ENCODE assay signal across 28 mouse cellular contexts in the genomic region with DNA sequence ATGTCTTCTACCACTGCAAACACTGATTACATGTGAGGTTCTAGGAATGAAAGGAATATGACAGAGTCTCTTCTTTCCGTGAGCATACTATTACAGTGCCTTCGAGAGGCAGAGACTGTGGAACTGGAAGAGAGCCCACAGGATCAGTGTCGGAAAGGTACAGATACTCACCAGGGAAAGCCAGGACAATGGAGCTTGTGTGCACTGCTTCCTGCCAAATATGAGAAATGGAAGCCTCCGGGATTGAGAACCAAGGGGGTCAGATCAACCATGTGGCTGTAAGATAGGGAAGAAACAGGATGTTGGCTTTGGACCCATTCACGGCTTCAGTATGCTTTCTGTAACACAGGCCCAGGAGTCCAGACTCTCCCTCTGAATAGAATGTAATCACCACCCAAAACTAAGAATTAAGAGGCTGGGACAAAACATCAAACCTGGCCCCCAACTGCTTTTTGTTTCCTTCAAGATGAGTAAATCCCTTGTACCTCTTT. TPM values are rescaled to one million over a fixed set of nuclear protein-coding genes. Genes with fewer than 3 reads are reported as not detected.
DNase-seq lines count a peak whose midpoint lies in the region; ATAC-seq and TF ChIP-seq lines count a peak whose summit lies in the region.
"Had no signal": no experiment of that assay in that cellular context is flagged by ENCODE, and none has a peak within 500 bp of the region (broad histone marks: within the 10 kb centered on the region; RNA-seq: fewer than 3 reads in every experiment).

No protein-coding gene starts in this region.

- peak overlapping the region; percentile 84 for H3K27ac ChIP-seq in heart, embryonic 13.5 days (replicated peaks)
- peak overlapping the region; percentile 47 for H3K27ac ChIP-seq in heart, embryonic 16.5 days (ENCODE audit: low read length)
- no peak overlapping the region for H3K27ac ChIP-seq in heart, adult 2 months
- H3K27ac ChIP-seq: embryonic facial prominence, embryonic 10.5 days; embryonic facial prominence, embryonic 13.5 days; forebrain, embryonic 12.5 days; forebrain, embryonic 15.5 days; hindbrain, embryonic 10.5 days; hindbrain, embryonic 13.5 days; intestine, embryonic 15.5 days; kidney, embryonic 15.5 days had no signal

- no peak for TF ChIP-seq EP300 in heart, adult 2 months (IDR thresholded peaks at IDR 0.05; ENCODE audit: insufficient read depth, low read depth, low read length)

- H3K4me3 ChIP-seq in heart, embryonic 13.5 days, result no peak overlapping the region
- no peak overlapping the region for H3K4me3 ChIP-seq in heart, embryonic 16.5 days (ENCODE audit: low read length)
- no peak overlapping the region for H3K4me3 ChIP-seq in heart, adult 2 months
- H3K4me3 ChIP-seq: embryonic facial prominence, embryonic 10.5 days; embryonic facial prominence, embryonic 13.5 days; erythroblast, embryonic 14.5 days; forebrain, embryonic 12.5 days; forebrain, embryonic 15.5 days; hindbrain, embryonic 10.5 days; hindbrain, embryonic 13.5 days; intestine, embryonic 15.5 days; kidney, embryonic 15.5 days had no signal

- no peak overlapping the region for H3K4me2 ChIP-seq in heart, embryonic 13.5 days
- H3K4me2 ChIP-seq in heart, embryonic 16.5 days (ENCODE audit: low read depth, low read length), result no peak overlapping the region
- H3K4me2 ChIP-seq: embryonic facial prominence, embryonic 13.5 days; forebrain, embryonic 12.5 days; forebrain, embryonic 15.5 days; hindbrain, embryonic 13.5 days; intestine, embryonic 15.5 days; kidney, embryonic 15.5 days had no signal

- no peak for TF ChIP-seq POLR2A in heart, adult 2 months (IDR thresholded peaks at IDR 0.05; ENCODE audit: insufficient read depth, low read depth, low read length)

- WGBS in heart, embryonic 13.5 days, result 79% methylated on average over 5 of the region's 5 CpGs
- WGBS in heart, embryonic 16.5 days, result 75% methylated on average over 5 of the region's 5 CpGs
- 44% methylated on average over 5 of the region's 5 CpGs for WGBS in heart, adult 2 months

- peaks cover 76% of the 10 kb centered on the region for H3K36me3 ChIP-seq in heart, embryonic 13.5 days
- H3K36me3 ChIP-seq in heart, embryonic 16.5 days (ENCODE audit: control insufficient read depth, insufficient read depth), result peaks cover 6% of the 10 kb centered on the region
- no peaks in the 10 kb centered on the region for H3K36me3 ChIP-seq in heart, adult 2 months (ENCODE audit: control insufficient read depth, insufficient read depth, low read length)

- TF ChIP-seq CTCF in heart, adult 2 months (IDR thresholded peaks at IDR 0.05), result no peak

- DNase-seq in heart, adult 11 months, result peak; percentile 91
- DNase-seq in heart, adult 8-10 months (ENCODE audit: low spot score), result no peak
- DNase-seq in heart, postnatal 25 days (ENCODE audit: low spot score), result no peak
- DNase-seq in heart, adult 2 months, result no peak
- DNase-seq: adrenal gland, adult 8-10 months; adrenal gland, postnatal 25 days; cerebellum, adult 11-12 months; cerebellum, adult 8-10 months; cerebellum, postnatal 10 days; cerebellum, postnatal 36 days; embryo, embryonic 11 days; gastrocnemius, postnatal 25 days; kidney, adult 11 months; kidney, adult 8-10 months had no signal

- H3K27me3 ChIP-seq in heart, embryonic 13.5 days (replicated peaks), result no peaks in the 10 kb centered on the region
- H3K27me3 ChIP-seq in heart, embryonic 16.5 days (ENCODE audit: control insufficient read depth, insufficient read depth, low read length), result no peaks in the 10 kb centered on the region
- no peaks in the 10 kb centered on the region for H3K27me3 ChIP-seq in heart, adult 2 months (ENCODE audit: control insufficient read depth, insufficient read depth, low read length)
- H3K27me3 ChIP-seq: embryonic facial prominence, embryonic 13.5 days; forebrain, embryonic 12.5 days; forebrain, embryonic 15.5 days; hindbrain, embryonic 13.5 days; intestine, embryonic 15.5 days; kidney, embryonic 15.5 days had no signal

- H3K9me3 ChIP-seq in heart, embryonic 13.5 days, result no peaks in the 10 kb centered on the region
- no peaks in the 10 kb centered on the region for H3K9me3 ChIP-seq in heart, embryonic 16.5 days (replicated peaks; ENCODE audit: control insufficient read depth, low read length)
- H3K9me3 ChIP-seq: embryonic facial prominence, embryonic 10.5 days; embryonic facial prominence, embryonic 13.5 days; forebrain, embryonic 12.5 days; forebrain, embryonic 15.5 days; hindbrain, embryonic 10.5 days; hindbrain, embryonic 13.5 days; intestine, embryonic 15.5 days; kidney, embryonic 15.5 days had no signal

- no peak overlapping the region for H3K9ac ChIP-seq in heart, embryonic 13.5 days
- H3K9ac ChIP-seq in heart, embryonic 16.5 days (ENCODE audit: low read length), result no peak overlapping the region
- no peak overlapping the region for H3K9ac ChIP-seq in heart, adult 2 months (ENCODE audit: low read depth, low read length)
- H3K9ac ChIP-seq: embryonic facial prominence, embryonic 13.5 days; forebrain, embryonic 12.5 days; forebrain, embryonic 15.5 days; hindbrain, embryonic 13.5 days; intestine, embryonic 15.5 days; kidney, embryonic 15.5 days had no signal

- ATAC-seq in heart, embryonic 13.5 days (ENCODE audit: extremely low read depth, insufficient number of reproducible peaks, low FRiP score, low TSS enrichment), result peak; percentile 48; the same call in 1 of the 2 replicates
- peak; percentile 62; the same call in 1 of the 2 replicates for ATAC-seq in heart, embryonic 16.5 days (replicated peaks; ENCODE audit: extremely low read depth, insufficient read depth, low FRiP score)
- ATAC-seq: activated CD4-positive, CD25-positive, alpha-beta regulatory T cell, adult 4 months; forebrain, embryonic 15.5 days; hindbrain, embryonic 16.5 days; intestine, embryonic 15.5 days had no signal

- intact Hi-C loops in heart, postnatal 25 days (cut with DNase I), result no loop called here
- intact Hi-C loops in heart, adult 2 months (cut with DNase I), result no loop called here

- H3K4me1 ChIP-seq in heart, embryonic 13.5 days, result no peaks in the 10 kb centered on the region
- no peaks in the 10 kb centered on the region for H3K4me1 ChIP-seq in heart, embryonic 16.5 days (ENCODE audit: control insufficient read depth, insufficient read depth, low read length)
- H3K4me1 ChIP-seq in heart, adult 2 months (ENCODE audit: control insufficient read depth, insufficient read depth, low read length), result no peaks in the 10 kb centered on the region
- H3K4me1 ChIP-seq: intestine, embryonic 15.5 days had no signal

- H3K79me2 ChIP-seq in heart, adult 2 months (replicated peaks; ENCODE audit: control insufficient read depth, insufficient read depth, low read length), result no peaks in the 10 kb centered on the region

RNA-seq across cellular contexts. Expression of a gene that starts 6.3 kb away (rescaled TPM):
- total RNA-seq in heart, adult 8-10 months (2022), result 10 to 100 TPM; 36.2 to 39.6 (median 38.1) TPM
- 99.4 and 109 TPM in 2 replicates for polyA plus RNA-seq in heart, embryonic 13.5 days (2015; fragmentation: Nextera tagmentation; extraction: Ambion mirVana)
- 10 to 100 TPM; 33.7 to 38.6 TPM for total RNA-seq in heart, postnatal 25 days (2021)
- 102 and 111 TPM in 2 replicates for polyA plus RNA-seq in heart, embryonic 16.5 days (2015; fragmentation: Nextera tagmentation; extraction: Ambion mirVana)
- total RNA-seq in heart, adult 2 months (2021), result 10 to 100 TPM; 33.1 to 39.1 TPM
- 49.3 and 77.6 TPM in 2 replicates for polyA plus RNA-seq in heart, adult 2 months (2012; rRNA removed)

RNA-seq across cellular contexts. Expression of a gene that starts 7.6 kb away (rescaled TPM):
- total RNA-seq in heart, adult 8-10 months (2022), result not detected
- polyA plus RNA-seq in heart, embryonic 13.5 days (2015; fragmentation: Nextera tagmentation; extraction: Ambion mirVana), result 29.2 and 30.6 TPM in 2 replicates
- not detected for total RNA-seq in heart, postnatal 25 days (2021)
- polyA plus RNA-seq in heart, embryonic 16.5 days (2015; fragmentation: Nextera tagmentation; extraction: Ambion mirVana), result 16.6 and 19.6 TPM in 2 replicates
- total RNA-seq in heart, adult 2 months (2021), result not detected
- 1.1 and 1.3 TPM in 2 replicates for polyA plus RNA-seq in heart, adult 2 months (2012; rRNA removed)
- total RNA-seq: gastrocnemius, adult 8-10 months; gastrocnemius, postnatal 25 days had no signal

RNA-seq across cellular contexts. Expression of a gene that starts 14.8 kb away (rescaled TPM):
- total RNA-seq in heart, adult 8-10 months (2022), result 10 to 100 TPM; 11.8 to 26.0 (median 12.9) TPM
- 53.0 and 70.2 TPM in 2 replicates for polyA plus RNA-seq in heart, embryonic 13.5 days (2015; fragmentation: Nextera tagmentation; extraction: Ambion mirVana)
- total RNA-seq in heart, postnatal 25 days (2021), result 10 to 100 TPM; 15.6 to 21.7 TPM
- polyA plus RNA-seq in heart, embryonic 16.5 days (2015; fragmentation: Nextera tagmentation; extraction: Ambion mirVana), result 54.5 and 61.9 TPM in 2 replicates
- 10 to 100 TPM; 19.1 to 22.5 TPM for total RNA-seq in heart, adult 2 months (2021)
- polyA plus RNA-seq in heart, adult 2 months (2012; rRNA removed), result 8.9 and 11.6 TPM in 2 replicates

RNA-seq across cellular contexts. Expression of a gene that starts 27.1 kb away (rescaled TPM):
- 1 to 10 TPM; 1.8 to 2.6 (median 2.3) TPM for total RNA-seq in heart, adult 8-10 months (2022)
- polyA plus RNA-seq in heart, embryonic 13.5 days (2015; fragmentation: Nextera tagmentation; extraction: Ambion mirVana), result 3.9 and 5.1 TPM in 2 replicates
- 1 to 10 TPM; 1.1 to 2.2 TPM for total RNA-seq in heart, postnatal 25 days (2021)
- 4.1 and 6.5 TPM in 2 replicates for polyA plus RNA-seq in heart, embryonic 16.5 days (2015; fragmentation: Nextera tagmentation; extraction: Ambion mirVana)
- total RNA-seq in heart, adult 2 months (2021), result 1 to 10 TPM; 2.4 to 2.5 TPM
- polyA plus RNA-seq in heart, adult 2 months (2012; rRNA removed), result 1.9 and 3.3 TPM in 2 replicates

RNA-seq across cellular contexts. Expression of a gene that starts 29.7 kb away (rescaled TPM):
- under 1 TPM in 2 of 4 experiments, not detected in 2; 0.31 to 0.33 TPM for total RNA-seq in heart, adult 8-10 months (2022)
- polyA plus RNA-seq in heart, embryonic 13.5 days (2015; fragmentation: Nextera tagmentation; extraction: Ambion mirVana), result 0.23 and 0.27 TPM in 2 replicates
- total RNA-seq in heart, postnatal 25 days (2021), result under 1 TPM in 1 of 2 experiments, not detected in 1; 0.13 TPM
- 0.22 and 0.76 TPM in 2 replicates for polyA plus RNA-seq in heart, embryonic 16.5 days (2015; fragmentation: Nextera tagmentation; extraction: Ambion mirVana)
- total RNA-seq in heart, adult 2 months (2021), result under 1 TPM in 1 of 2 experiments, not detected in 1; 0.14 TPM
- 0.35 TPM in 2 replicates for polyA plus RNA-seq in heart, adult 2 months (2012; rRNA removed)
